Mouse (Mus musculus) midbrain, postnatal 0 days (tissue): Measurements from ENCODE around the gene Gm15130. TPM values are rescaled to one million over a fixed set of nuclear protein-coding genes. Genes with fewer than 3 reads are reported as not detected.

Source experiments
- ATAC-seq: fragments of 200-750 bp; cut with Nextera tagmentation; 2 replicates; pipeline ENCODE4 v1.8.0; 2017; ENCODE audit warnings: moderate number of reproducible peaks, mild to moderate bottlenecking, moderate TSS enrichment, moderate library complexity; ENCODE audit not compliant: low FRiP score
- DNase-seq: peaks from one replicate; pipeline ENCODE4 v3.0.0-alpha.2; 2015; ENCODE audit warnings: low spot score
- H3K27ac ChIP-seq: fragments of 300-500 bp; sonication (generic); 2 replicates; pipeline ENCODE4 v1.5.1; 2014; ENCODE audit warnings: low read depth, mild to moderate bottlenecking, low read length, mixed read lengths
- H3K27me3 ChIP-seq: fragments of 300-500 bp; sonication (generic); 2 replicates; pipeline ENCODE4 v1.6.1; 2014; ENCODE audit warnings: low read length, control low read depth, mixed read lengths; ENCODE audit not compliant: insufficient read depth
- H3K36me3 ChIP-seq: fragments of 300-500 bp; sonication (generic); 2 replicates; pipeline ENCODE4 v1.6.1; 2014; ENCODE audit warnings: low read length, control low read depth, mixed read lengths; ENCODE audit not compliant: insufficient read depth
- H3K4me1 ChIP-seq: fragments of 300-500 bp; sonication (generic); 2 replicates; pipeline ENCODE4 v1.6.1; 2014; ENCODE audit warnings: mild to moderate bottlenecking, control low read depth, antibody characterized with exemption, low read length, mixed read lengths; ENCODE audit not compliant: insufficient read depth
- H3K4me2 ChIP-seq: fragments of 300-500 bp; sonication (generic); 2 replicates; pipeline ENCODE4 v1.6.1; 2014; ENCODE audit warnings: low read depth, mild to moderate bottlenecking, low read length, mixed read lengths; ENCODE audit not compliant: poor library complexity, severe bottlenecking
- H3K4me3 ChIP-seq: fragments of 300-500 bp; sonication (generic); 2 replicates; pipeline ENCODE4 v1.5.1; 2014; ENCODE audit warnings: low read depth, mild to moderate bottlenecking, low read length, moderate library complexity
- H3K9ac ChIP-seq: fragments of 300-500 bp; sonication (generic); replicated peaks from 2 replicates; pipeline ENCODE4 v1.6.1; 2014; ENCODE audit warnings: mild to moderate bottlenecking, low read length, moderate library complexity, mixed read lengths; ENCODE audit not compliant: poor library complexity, severe bottlenecking
- H3K9me3 ChIP-seq: fragments of 300-500 bp; sonication (generic); 2 replicates; pipeline ENCODE4 v1.6.1; 2016; ENCODE audit warnings: low read length, control low read depth
- CTCF ChIP-seq: IDR thresholded peaks from 2 replicates; pipeline ENCODE4 v1.5.1; 2016; ENCODE audit warnings: antibody characterized with exemption, mild to moderate bottlenecking
- WGBS: fragments of 180-500 bp; shearing (Covaris S2); extraction: QIAGEN DNeasy Blood & Tissue Kit; methylation state at CpG from one replicate; pipeline ENCODE4 v1.1.7; 2014; 5-methylcytosine and 5-hydroxymethylcytosine counted together
- polyA plus RNA-seq: library from polyadenylated mRNA; unstranded; fragments of >200 nt; fragmentation: Nextera tagmentation; extraction: Ambion mirVana; gene quantifications from 2 replicates; pipeline ENCODE4 v1.2.1, GENCODE M21; 2015
- total RNA-seq: library from RNA; depleted of rRNA; stranded (reverse); fragments of >200 nt; gene quantifications from 2 replicates; pipeline ENCODE4 v1.2.3, GENCODE M21; 2014; rRNA removed

Gene Gm15130
- not detected in 2 replicates for total RNA-seq
- polyA plus RNA-seq: not detected in 2 replicates

- no peak within 1 kb of the TSS for H3K27ac ChIP-seq
- H3K4me3 ChIP-seq: no peak within 1 kb of the TSS
These were observed at the start of gene Gm15130 for GRCm38 (mm10) chr2:111152836-111153235. Gene Gm15130, minus strand, starts transcription at chr2:111152936.

GRCm38 (mm10) chr2:111182068-111182467 is 29.3 kb upstream of the Gm15130 start:
- no peaks in the 10 kb centered on the region for H3K9me3 ChIP-seq
- H3K27me3 ChIP-seq: no peaks in the 10 kb centered on the region
- no peaks in the 10 kb centered on the region for H3K36me3 ChIP-seq
- H3K4me2 ChIP-seq: no peak overlapping the region
- H3K4me3 ChIP-seq: no peak overlapping the region
- 93% methylated on average over 11 of the region's 11 CpGs for WGBS
- no peaks in the 10 kb centered on the region for H3K4me1 ChIP-seq
- ATAC-seq (no peak; the same call in 1 of the 2 replicates), DNase-seq (no peak)
- H3K9ac ChIP-seq: no peak overlapping the region
- TF ChIP-seq CTCF: no peak
- H3K27ac ChIP-seq: no peak overlapping the region

More at GRCm38 (mm10) chr2:111152836-111153235, at the start of gene Gm15130:
- no peaks in the 10 kb centered on the region for H3K9me3 ChIP-seq
- no peak for DNase-seq
- TF ChIP-seq CTCF: no peak
- H3K36me3 ChIP-seq: no peaks in the 10 kb centered on the region
- H3K9ac ChIP-seq: no peak within 1 kb of the TSS
- H3K4me1 ChIP-seq: no peaks in the 10 kb centered on the region
- H3K27me3 ChIP-seq: no peaks in the 10 kb centered on the region
- H3K4me2 ChIP-seq: no peak within 1 kb of the TSS
- no peak for ATAC-seq
- 84% methylated on average over 2 of the region's 2 CpGs for WGBS

GRCm38 (mm10) chr2:111135739-111136138 is 17.0 kb downstream of the Gm15130 start:
- TF ChIP-seq CTCF: no peak
- 74% methylated on average over 5 of the region's 5 CpGs for WGBS

GRCm38 (mm10) chr2:111105882-111106281 is 46.9 kb downstream of the Gm15130 start, which contains the start of gene Gm13941:
Gene Gm13941, minus strand, starts transcription at chr2:111105982.
- no peak for ATAC-seq
- Histone ChIP-seq H3K27me3 (no peaks in the 10 kb centered on the region), H3K4me2 (no peak within 1 kb of the TSS), H3K27ac (no peak within 1 kb of the TSS), H3K4me3 (no peak within 1 kb of the TSS), H3K9ac (no peak within 1 kb of the TSS), H3K36me3 (no peaks in the 10 kb centered on the region), H3K4me1 (no peaks in the 10 kb centered on the region), H3K9me3 (no peaks in the 10 kb centered on the region)
- DNase-seq: no peak
- no peak for TF ChIP-seq CTCF

More at GRCm38 (mm10) chr2:111135739-111136138, 17.0 kb downstream of the Gm15130 start:
- DNase-seq (no peak), ATAC-seq (no peak)
- H3K27ac ChIP-seq: no peak overlapping the region
- H3K4me3 ChIP-seq: no peak overlapping the region
- no peak overlapping the region for H3K9ac ChIP-seq
- no peaks in the 10 kb centered on the region for H3K27me3 ChIP-seq
- H3K4me2 ChIP-seq: no peak overlapping the region
- no peaks in the 10 kb centered on the region for H3K36me3 ChIP-seq
- no peaks in the 10 kb centered on the region for H3K9me3 ChIP-seq
- H3K4me1 ChIP-seq: no peaks in the 10 kb centered on the region

Other genes starting within 250 kb of the Gm15130 start
- 0.66 and 1.6 TPM in 2 replicates for gene Ano3, start 202.0 kb downstream of the Gm15130 start, total RNA-seq
- 0.54 and 0.70 TPM in 2 replicates for gene Ano3, start 202.0 kb downstream of the Gm15130 start, polyA plus RNA-seq
- not detected in 2 replicates for gene Gm13941, start 47.0 kb downstream of the Gm15130 start, total RNA-seq
- gene Gm13941, start 47.0 kb downstream of the Gm15130 start, polyA plus RNA-seq: not detected in 2 replicates
- not detected in 2 replicates for gene 4930430A15Rik, start 76.7 kb upstream of the Gm15130 start, total RNA-seq
- not detected in 2 replicates for gene 4930430A15Rik, start 76.7 kb upstream of the Gm15130 start, polyA plus RNA-seq
- gene Olfr1275, start 82.3 kb upstream of the Gm15130 start, total RNA-seq: not detected in 2 replicates
- not detected in 2 replicates for gene Olfr1275, start 82.3 kb upstream of the Gm15130 start, polyA plus RNA-seq
- not detected in 2 replicates for gene Olfr1276, start 101.6 kb upstream of the Gm15130 start, total RNA-seq
- gene Olfr1276, start 101.6 kb upstream of the Gm15130 start, polyA plus RNA-seq: not detected in 2 replicates
- gene Olfr1277, start 121.2 kb upstream of the Gm15130 start, total RNA-seq: not detected in 2 replicates
- gene Olfr1277, start 121.2 kb upstream of the Gm15130 start, polyA plus RNA-seq: not detected in 2 replicates
- gene Olfr1278, start 137.2 kb upstream of the Gm15130 start, total RNA-seq: not detected in 2 replicates
- not detected in 2 replicates for gene Olfr1278, start 137.2 kb upstream of the Gm15130 start, polyA plus RNA-seq
- not detected in 2 replicates for gene Olfr1279, start 147.7 kb upstream of the Gm15130 start, total RNA-seq
- not detected in 2 replicates for gene Olfr1279, start 147.7 kb upstream of the Gm15130 start, polyA plus RNA-seq
- not detected in 2 replicates for gene Olfr1280, start 161.1 kb upstream of the Gm15130 start, total RNA-seq
- gene Olfr1280, start 161.1 kb upstream of the Gm15130 start, polyA plus RNA-seq: not detected in 2 replicates
- gene Olfr1281, start 173.6 kb upstream of the Gm15130 start, total RNA-seq: not detected in 2 replicates
- not detected in 2 replicates for gene Olfr1281, start 173.6 kb upstream of the Gm15130 start, polyA plus RNA-seq
- gene Olfr1282, start 183.1 kb upstream of the Gm15130 start, total RNA-seq: not detected in 2 replicates
- gene Olfr1282, start 183.1 kb upstream of the Gm15130 start, polyA plus RNA-seq: not detected in 2 replicates
- gene Olfr1283, start 213.9 kb upstream of the Gm15130 start, total RNA-seq: not detected in 2 replicates
- gene Olfr1283, start 213.9 kb upstream of the Gm15130 start, polyA plus RNA-seq: not detected in 2 replicates
- not detected in 2 replicates for gene Olfr1284, start 222.6 kb upstream of the Gm15130 start, total RNA-seq
- not detected in 2 replicates for gene Olfr1284, start 222.6 kb upstream of the Gm15130 start, polyA plus RNA-seq